Mouse (Mus musculus) kidney, adult 2 months (tissue): ENCODE data around the gene Taf11. TPM values are rescaled to one million over a fixed set of nuclear protein-coding genes. Genes with fewer than 3 reads are reported as not detected.

Experiments used
- DNase-seq: peaks from one replicate; pipeline ENCODE4 v3.0.0; 2021
- H3K27ac ChIP-seq: fragments of 200-500 bp; 2 replicates; pipeline ENCODE4 v1.5.1; 2012; ENCODE audit warnings: low read depth, low read length, control low read depth, inconsistent platforms; ENCODE audit not compliant: insufficient read depth
- H3K27me3 ChIP-seq: fragments of 200-500 bp; replicated peaks from 2 replicates; pipeline ENCODE4 v1.6.1; 2012; ENCODE audit warnings: mild to moderate bottlenecking, moderate library complexity, low read length, inconsistent platforms; ENCODE audit not compliant: control insufficient read depth, insufficient read depth
- H3K36me3 ChIP-seq: fragments of 200-500 bp; 2 replicates; pipeline ENCODE4 v1.6.1; 2012; ENCODE audit warnings: mild to moderate bottlenecking, moderate library complexity, low read length, inconsistent platforms; ENCODE audit not compliant: control insufficient read depth, insufficient read depth
- H3K4me1 ChIP-seq: fragments of 200-500 bp; 2 replicates; pipeline ENCODE4 v1.6.1; 2011; ENCODE audit warnings: low read length; ENCODE audit not compliant: control insufficient read depth, insufficient read depth
- H3K4me3 ChIP-seq: fragments of 200-500 bp; 2 replicates; pipeline ENCODE4 v1.5.1; 2011; ENCODE audit warnings: mild to moderate bottlenecking, low read depth, low read length, control low read depth; ENCODE audit not compliant: insufficient read depth
- CTCF ChIP-seq: fragments of 200-500 bp; conservative IDR thresholded peaks from 2 replicates; pipeline ENCODE4 v1.5.1; 2011; ENCODE audit warnings: low read depth, mild to moderate bottlenecking, control low read depth, low read length, moderate library complexity, mixed read lengths; ENCODE audit not compliant: insufficient read depth, insufficient read length
- POLR2A ChIP-seq: fragments of 200-500 bp; IDR thresholded peaks from one replicate; pipeline ENCODE4 v1.6.1; 2011; ENCODE audit warnings: low read depth, low read length, control low read depth
- WGBS: fragments of 180-500 bp; shearing (Covaris S2); methylation state at CpG from one replicate; pipeline ENCODE4 v1.1.7; 2018; 5-methylcytosine and 5-hydroxymethylcytosine counted together
- polyA plus RNA-seq: library from polyadenylated mRNA; depleted of rRNA; stranded (reverse); fragments of >200 nt; gene quantifications from 2 replicates; pipeline ENCODE4 v1.2.3, GENCODE M21; 2012; rRNA removed

The Taf11 gene
- polyA plus RNA-seq, 1 experiment, result 15.3 TPM

DNA sequence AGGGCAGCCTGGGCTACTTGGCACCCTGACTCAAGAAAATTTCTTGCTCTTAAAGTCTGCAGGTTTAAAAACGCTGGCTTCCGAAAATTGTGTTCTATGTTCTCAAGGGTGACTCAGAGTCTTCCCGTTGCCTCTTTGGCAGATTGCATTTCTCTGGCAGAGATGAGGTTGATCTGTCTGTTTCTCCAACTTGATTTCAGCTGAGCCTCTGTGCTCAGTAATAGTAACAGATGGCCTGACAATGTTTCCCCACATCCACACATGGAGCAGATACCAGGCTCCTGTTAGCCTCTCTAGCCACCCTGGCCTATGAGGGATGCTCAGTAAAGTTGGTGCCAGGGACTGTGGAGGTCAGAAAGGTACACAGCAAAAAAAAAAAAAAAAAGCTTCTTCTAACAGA lies 37.8 kb downstream of the Taf11 start:
- Histone ChIP-seq H3K27me3 (no peaks in the 10 kb centered on the region), H3K4me1 (no peaks in the 10 kb centered on the region), H3K4me3 (no peak overlapping the region), H3K36me3 (no peaks in the 10 kb centered on the region), H3K27ac (no peak overlapping the region)
- no peak for DNase-seq
- no peak for TF ChIP-seq CTCF
- no peak for TF ChIP-seq POLR2A
- 91% methylated on average over 3 of the region's 3 CpGs for WGBS

GRCm38 (mm10) chr17:27866737-27867136 lies 42.9 kb downstream of the Taf11 start:
- H3K27ac ChIP-seq, result no peak overlapping the region
- H3K4me1 ChIP-seq, result no peaks in the 10 kb centered on the region
- 79% methylated on average over 4 of the region's 4 CpGs for whole genome bisulfite sequencing
- H3K27me3 ChIP-seq, result no peaks in the 10 kb centered on the region
- DNase-seq, result no peak
- TF ChIP-seq CTCF, result no peak
- no peaks in the 10 kb centered on the region for H3K36me3 ChIP-seq
- H3K4me3 ChIP-seq, result no peak overlapping the region

GRCm38 (mm10) chr17:27865461-27865860 lies 44.2 kb downstream of the Taf11 start:
- Histone ChIP-seq H3K4me3 (no peak overlapping the region), H3K4me1 (no peaks in the 10 kb centered on the region), H3K27ac (no peak overlapping the region), H3K36me3 (no peaks in the 10 kb centered on the region), H3K27me3 (no peaks in the 10 kb centered on the region)
- DNase-seq, result no peak
- TF ChIP-seq CTCF (no peak), POLR2A (no peak)
- WGBS, result 83% methylated on average over 2 of the region's 2 CpGs

GRCm38 (mm10) chr17:27859131-27859530 lies 50.5 kb downstream of the Taf11 start:
- 59% methylated on average over 2 of the region's 2 CpGs for WGBS
- no peaks in the 10 kb centered on the region for H3K36me3 ChIP-seq
- TF ChIP-seq CTCF, result no peak
- no peak for TF ChIP-seq POLR2A
- H3K27ac ChIP-seq, result no peak overlapping the region
- peaks cover 16% of the 10 kb centered on the region for H3K4me1 ChIP-seq
- no peaks in the 10 kb centered on the region for H3K27me3 ChIP-seq
- no peak overlapping the region for H3K4me3 ChIP-seq
- no peak for DNase-seq

GRCm38 (mm10) chr17:27857649-27858475 lies 51.8 kb downstream of the Taf11 start:
- TF ChIP-seq CTCF, result no peak
- no peak for TF ChIP-seq POLR2A
- 34% methylated on average over 11 of the region's 11 CpGs for WGBS
- Histone ChIP-seq H3K4me1 (peaks cover 16% of the 10 kb centered on the region), H3K27me3 (no peaks in the 10 kb centered on the region), H3K27ac (no peak overlapping the region), H3K4me3 (peak overlapping the region; percentile 96), H3K36me3 (no peaks in the 10 kb centered on the region)
- DNase-seq, result no peak

DNA sequence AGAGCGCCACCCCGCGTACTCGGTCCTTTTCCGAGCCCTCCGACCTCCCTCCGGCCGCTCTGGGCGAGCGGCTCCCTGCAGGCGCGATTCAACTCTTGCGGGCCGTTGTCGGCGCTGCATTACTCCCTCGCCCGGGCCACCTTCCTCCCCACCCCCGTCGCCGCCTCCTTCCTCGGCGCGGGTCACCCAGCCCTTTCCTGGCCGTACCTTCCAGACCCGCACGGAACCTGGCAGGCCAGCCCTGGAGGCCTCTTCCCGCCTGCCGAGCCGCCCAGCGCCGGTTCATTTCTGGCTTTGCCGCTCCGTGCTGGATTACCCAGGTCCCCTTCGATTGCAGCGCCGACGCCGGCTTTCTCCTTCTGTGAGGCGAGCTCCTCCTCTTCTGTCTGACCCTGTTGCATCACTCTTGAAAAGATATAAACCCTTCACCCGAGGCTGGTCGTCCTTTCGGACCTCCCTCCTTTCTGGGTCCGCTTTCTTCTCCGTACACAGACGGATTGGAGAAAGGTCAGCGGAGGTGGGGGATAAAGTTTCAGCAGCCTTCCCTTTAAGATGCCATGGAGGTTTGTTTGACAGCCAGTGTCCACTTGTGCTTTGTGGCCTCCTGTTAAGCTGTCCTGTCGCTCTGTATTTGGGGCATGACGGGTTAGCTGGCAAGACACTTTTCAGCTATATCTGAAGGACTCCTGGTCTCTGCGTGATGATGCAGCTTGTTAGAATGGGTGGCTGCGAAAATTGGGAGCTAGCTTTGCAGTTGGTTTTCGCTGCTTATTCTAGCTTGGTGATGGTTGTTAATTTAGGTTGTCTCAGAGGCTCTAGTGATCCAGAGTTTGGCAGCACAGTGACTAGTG lies 52.6 kb downstream of the Taf11 start:
- Histone ChIP-seq H3K4me1 (peaks cover 16% of the 10 kb centered on the region), H3K27me3 (no peaks in the 10 kb centered on the region), H3K4me3 (peak overlapping the region; percentile 96), H3K27ac (peak overlapping the region; percentile 63), H3K36me3 (no peaks in the 10 kb centered on the region)
- WGBS, result 1% methylated on average over 52 of the region's 52 CpGs
- peak; percentile 83 for DNase-seq
- no peak for TF ChIP-seq CTCF
- no peak for TF ChIP-seq POLR2A

GRCm38 (mm10) chr17:27856265-27856797 lies 53.3 kb downstream of the Taf11 start, which contains the start of gene Uhrf1bp1:
Gene Uhrf1bp1, plus strand, starts transcription at chr17:27856441.
- WGBS, result under 1% methylated on average over 54 of the region's 54 CpGs
- H3K4me3 ChIP-seq, result peak within 1 kb of the TSS; percentile 96
- DNase-seq, result peak; percentile 88

More at GRCm38 (mm10) chr17:27856265-27856797, 53.3 kb downstream of the Taf11 start, which contains the start of gene Uhrf1bp1:
- H3K36me3 ChIP-seq, result no peaks in the 10 kb centered on the region
- peaks cover 16% of the 10 kb centered on the region for H3K4me1 ChIP-seq
- peak within 1 kb of the TSS; percentile 63 for H3K27ac ChIP-seq
- H3K27me3 ChIP-seq, result no peaks in the 10 kb centered on the region
- TF ChIP-seq POLR2A, result no peak
- no peak for TF ChIP-seq CTCF

Other genes with a start within 250 kb of the Taf11 start
- gene Spdef, start 180.9 kb downstream of the Taf11 start, polyA plus RNA-seq, result 0.09 and 0.45 TPM in 2 replicates
- gene D17Wsu92e, start 89.2 kb downstream of the Taf11 start, polyA plus RNA-seq, result 162 and 189 TPM in 2 replicates
- gene Snrpc, start 71.7 kb downstream of the Taf11 start, polyA plus RNA-seq, result 55.8 and 61.2 TPM in 2 replicates
- 8.0 and 9.6 TPM in 2 replicates for gene Uhrf1bp1, start 53.4 kb downstream of the Taf11 start, polyA plus RNA-seq
- 36.7 and 44.5 TPM in 2 replicates for gene Anks1, start 538 bp downstream of the Taf11 start, polyA plus RNA-seq
- 1.4 and 2.5 TPM in 2 replicates for gene Tcp11, start 170.8 kb upstream of the Taf11 start, polyA plus RNA-seq
- gene Scube3, start 232.3 kb upstream of the Taf11 start, polyA plus RNA-seq, result 2.4 and 5.4 TPM in 2 replicates